Mouse (Mus musculus): ENCODE results near the gene Ccdc30.
"Not testable (repeated sequence)": the region's sequence is repeated elsewhere in the genome, so short reads cannot be mapped to it uniquely, and the experiment has no call there.

The Ccdc30 gene

GRCm38 (mm10) chr4:119305418-119305817 lies 109.9 kb downstream of the Ccdc30 start:
- DNase-seq (ENCODE audit: low spot score in 2 of 2): no peak

GRCm38 (mm10) chr4:119303291-119303690 lies 112.0 kb downstream of the Ccdc30 start:
- DNase-seq (ENCODE audit: low spot score in 2 of 2): no peak

- no peak for DNase-seq (ENCODE audit: low spot score in 2 of 2)
These were observed 113.5 kb downstream of the Ccdc30 start for GRCm38 (mm10) chr4:119301777-119302176.

GRCm38 (mm10) chr4:119300761-119301160 lies 114.6 kb downstream of the Ccdc30 start:
- no peak for DNase-seq (ENCODE audit: low spot score in 2 of 2)

- no peak for DNase-seq (ENCODE audit: low spot score in 2 of 2)
These were observed 118.0 kb downstream of the Ccdc30 start for GRCm38 (mm10) chr4:119297361-119297760.

- no peak for DNase-seq (ENCODE audit: low spot score in 2 of 2)
These were observed 120.2 kb downstream of the Ccdc30 start for GRCm38 (mm10) chr4:119295134-119295453.

GRCm38 (mm10) chr4:119294415-119295133 lies 120.7 kb downstream of the Ccdc30 start, which contains the start of gene Ybx1:
Ybx1 (minus strand) TSS chr4:119294604.
- DNase-seq (ENCODE audit: low spot score in 2 of 2): peak; percentile 100

GRCm38 (mm10) chr4:119293574-119294258 lies 121.6 kb downstream of the Ccdc30 start:
- DNase-seq (ENCODE audit: low spot score in 2 of 2): peak; percentile 39 to 75

GRCm38 (mm10) chr4:119292771-119293573 lies 122.3 kb downstream of the Ccdc30 start:
- peak; percentile 56 to 72 for DNase-seq (ENCODE audit: low spot score in 2 of 2)

GRCm38 (mm10) chr4:119291921-119292320 lies 123.4 kb downstream of the Ccdc30 start:
- no peak for DNase-seq (ENCODE audit: low spot score in 2 of 2)

- DNase-seq (ENCODE audit: low spot score in 2 of 2): no peak
These were observed 130.0 kb downstream of the Ccdc30 start for GRCm38 (mm10) chr4:119285336-119285735.

- DNase-seq (ENCODE audit: low spot score in 2 of 2): no peak
These were observed 130.5 kb downstream of the Ccdc30 start for GRCm38 (mm10) chr4:119284861-119285260.

GRCm38 (mm10) chr4:119278784-119279183 lies 136.5 kb downstream of the Ccdc30 start:
- DNase-seq (ENCODE audit: low spot score in 2 of 2): not testable (repeated sequence)

- DNase-seq (ENCODE audit: low spot score in 2 of 2): no peak
These were observed 139.6 kb downstream of the Ccdc30 start for GRCm38 (mm10) chr4:119275726-119276125.

- DNase-seq (ENCODE audit: low spot score in 2 of 2): no peak
These were observed 140.1 kb downstream of the Ccdc30 start for GRCm38 (mm10) chr4:119275226-119275625.

- DNase-seq (ENCODE audit: low spot score in 2 of 2): no peak
These were observed 140.7 kb downstream of the Ccdc30 start for GRCm38 (mm10) chr4:119274627-119275026.

All from spleen, postnatal 4 days (tissue).